8 mouse cellular contexts compared by ENCODE assay signal in the genomic region with DNA sequence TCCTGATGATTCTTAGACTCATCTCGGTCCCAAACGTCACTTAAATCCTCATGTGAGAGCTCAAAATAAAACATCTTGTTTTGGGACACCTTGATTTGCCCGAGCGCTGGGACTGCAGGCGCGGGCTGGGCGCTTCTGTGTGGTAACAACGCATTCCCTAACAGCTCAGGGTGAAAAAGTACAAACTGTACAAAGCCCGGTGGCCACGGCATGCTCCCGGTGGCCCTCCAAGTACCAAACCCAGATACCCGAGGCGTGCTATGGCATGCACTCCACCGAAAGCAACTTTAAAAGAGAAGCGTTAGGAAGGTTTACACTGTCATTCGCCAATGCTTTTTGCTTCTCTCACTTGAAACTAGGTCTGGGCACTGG. TPM values are rescaled to one million over a fixed set of nuclear protein-coding genes. Genes with fewer than 3 reads are reported as not detected.
A peak's percentile ranks its signal among the peaks of the same experiment; 100 is the strongest.
DNase-seq lines count a peak whose midpoint lies in the region; ATAC-seq and TF ChIP-seq lines count a peak whose summit lies in the region.

No protein-coding gene starts in this region.

- H3K27me3 ChIP-seq in spleen, adult 2 months (ENCODE audit: control insufficient read depth, insufficient read depth, low read length): peaks cover 17% of the 10 kb centered on the region
- H3K27me3 ChIP-seq in liver, postnatal 0 days (ENCODE audit: insufficient read depth, low read length): peaks cover 69% of the 10 kb centered on the region
- 0 out of 2 replicates have a peak, but pooled peaks cover 3% of the 10 kb centered on the region for H3K27me3 ChIP-seq in stomach, postnatal 0 days (ENCODE audit: control insufficient read depth, insufficient read depth, low read length)

- TF ChIP-seq EP300 in liver, postnatal 0 days (IDR thresholded peaks at IDR 0.05; ENCODE audit: low read depth): no peak
- TF ChIP-seq EP300 in stomach, postnatal 0 days (optimal IDR thresholded peaks at IDR 0.05): no peak

- H3K4me3 ChIP-seq in spleen, adult 2 months (ENCODE audit: extremely low read depth, insufficient read depth, insufficient read length): peak overlapping the region; percentile 45; the same call in 1 of the 2 replicates
- H3K4me3 ChIP-seq in liver, postnatal 0 days (ENCODE audit: low read depth, low read length): peak overlapping the region; percentile 45
- peak overlapping the region; percentile 53 for H3K4me3 ChIP-seq in stomach, postnatal 0 days (ENCODE audit: low read depth, low read length)

- peak overlapping the region; percentile 74 for H3K4me2 ChIP-seq in liver, postnatal 0 days (ENCODE audit: low read depth, low read length)
- peak overlapping the region; percentile 89 for H3K4me2 ChIP-seq in stomach, postnatal 0 days (replicated peaks; ENCODE audit: low read depth)

- H3K36me3 ChIP-seq in spleen, adult 2 months (ENCODE audit: control insufficient read depth, insufficient read depth, low read length): no peaks in the 10 kb centered on the region
- H3K36me3 ChIP-seq in liver, postnatal 0 days (replicated peaks; ENCODE audit: insufficient read depth, low read length): no peaks in the 10 kb centered on the region
- no peaks in the 10 kb centered on the region for H3K36me3 ChIP-seq in stomach, postnatal 0 days (ENCODE audit: control insufficient read depth, insufficient read depth, low read length)

- H3K9ac ChIP-seq in liver, postnatal 0 days (replicated peaks): no peak overlapping the region
- H3K9ac ChIP-seq in stomach, postnatal 0 days (ENCODE audit: low read length): peak overlapping the region; percentile 66; the same call in 1 of the 2 replicates

- H3K27ac ChIP-seq in spleen, adult 2 months (ENCODE audit: insufficient read depth, low read length): no peak overlapping the region
- no peak overlapping the region for H3K27ac ChIP-seq in liver, postnatal 0 days (ENCODE audit: low read depth)
- H3K27ac ChIP-seq in stomach, postnatal 0 days (replicated peaks): no peak overlapping the region

- TF ChIP-seq CTCF in spleen, adult 2 months (IDR thresholded peaks at IDR 0.05; ENCODE audit: extremely low read depth, insufficient read depth, insufficient read length, insufficient replicate concordance): no peak
- no peak for TF ChIP-seq CTCF in liver, postnatal 0 days (IDR thresholded peaks at IDR 0.05; ENCODE audit: low read depth)
- no peak for TF ChIP-seq CTCF in stomach, postnatal 0 days (IDR thresholded peaks at IDR 0.05; ENCODE audit: low read depth)

- H3K4me1 ChIP-seq in spleen, adult 2 months (ENCODE audit: control insufficient read depth, insufficient read depth, insufficient read length): peaks cover 9% of the 10 kb centered on the region; the same call in 1 of the 2 replicates
- peaks cover 6% of the 10 kb centered on the region; the same call in 1 of the 2 replicates for H3K4me1 ChIP-seq in liver, postnatal 0 days (ENCODE audit: insufficient read depth)
- H3K4me1 ChIP-seq in stomach, postnatal 0 days (replicated peaks; ENCODE audit: control insufficient read depth, insufficient read depth): no peaks in the 10 kb centered on the region; the same call in 1 of the 2 replicates

- H3K9me3 ChIP-seq in liver, postnatal 0 days (ENCODE audit: low read length): no peaks in the 10 kb centered on the region
- no peaks in the 10 kb centered on the region for H3K9me3 ChIP-seq in stomach, postnatal 0 days (ENCODE audit: control insufficient read depth, low read length)

- WGBS in spleen, adult 2 months: 14% methylated on average over 16 of the region's 16 CpGs
- WGBS in liver, postnatal 0 days (ENCODE audit: insufficient replicate concordance): 12% methylated on average over 16 of the region's 16 CpGs
- 11% methylated on average over 16 of the region's 16 CpGs for WGBS in stomach, postnatal 0 days

- TF ChIP-seq POLR2A in spleen, adult 2 months (IDR thresholded peaks at IDR 0.05; ENCODE audit: low read depth, low read length): no peak

- DNase-seq in adrenal gland, postnatal 10 days: peak; percentile 24
- DNase-seq in adrenal gland, postnatal 25 days: no peak
- DNase-seq in spleen, adult 2 months (ENCODE audit: low read depth in 1 of 2, low spot score in 2 of 2): no peak
- no peak for DNase-seq in spleen, postnatal 36 days (ENCODE audit: low spot score in 2 of 2)
- no peak for DNase-seq in liver, postnatal 0 days
- no peak for DNase-seq in stomach, postnatal 0 days (ENCODE audit: low spot score)
- no peak for DNase-seq in left cerebral cortex, adult 9 months (ENCODE audit: low spot score in 2 of 2)
- DNase-seq in gastrocnemius, adult 8-10 months (ENCODE audit: low spot score in 2 of 2): no peak

- no peak for ATAC-seq in liver, postnatal 0 days
- ATAC-seq in stomach, postnatal 0 days (ENCODE audit: low FRiP score, low TSS enrichment): no peak

RNA-seq across cellular contexts. Expression of a gene that starts 0.5 kb away (rescaled TPM):
- 10 to 100 TPM; 76.1 to 89.5 TPM for total RNA-seq in adrenal gland, postnatal 10 days (2021)
- total RNA-seq in adrenal gland, postnatal 25 days (2021): 38.3 and 45.7 TPM in 2 replicates
- polyA plus RNA-seq in spleen, adult 2 months (2012; rRNA removed): 37.7 and 47.4 TPM in 2 replicates
- polyA plus RNA-seq in liver, postnatal 0 days (2015; fragmentation: Nextera tagmentation; extraction: Ambion mirVana): 0.61 and 0.83 TPM in 2 replicates
- 48.6 and 51.6 TPM in 2 replicates for polyA plus RNA-seq in stomach, postnatal 0 days (2015; fragmentation: Nextera tagmentation; extraction: Ambion mirVana)
- 10 to 100 TPM; 33.9 to 51.0 (median 36.5) TPM for total RNA-seq in gastrocnemius, adult 8-10 months (2022)
